Mouse (Mus musculus) heart, postnatal 0 days (tissue): ENCODE measurements around the gene Fgf10. TPM values are rescaled to one million over a fixed set of nuclear protein-coding genes. Genes with fewer than 3 reads are reported as not detected.

Experiments
- ATAC-seq: fragments of 200-750 bp; cut with Nextera tagmentation; 2 replicates; pipeline ENCODE4 v1.8.0; 2017; ENCODE audit warnings: low read depth, moderate number of reproducible peaks, moderate library complexity; ENCODE audit not compliant: insufficient read depth
- DNase-seq: peaks from one replicate; pipeline ENCODE4 v3.0.0-alpha.2; 2016; ENCODE audit warnings: low spot score
- H3K27ac ChIP-seq: fragments of 300-500 bp; sonication (generic); 2 replicates; pipeline ENCODE4 v1.5.1; 2014; ENCODE audit warnings: low read depth, mild to moderate bottlenecking
- H3K27me3 ChIP-seq: fragments of 300-500 bp; sonication (generic); 2 replicates; pipeline ENCODE4 v1.6.1; 2014; ENCODE audit warnings: low read length, mixed read lengths; ENCODE audit not compliant: control insufficient read depth, insufficient read depth
- H3K36me3 ChIP-seq: fragments of 300-500 bp; sonication (generic); replicated peaks from 2 replicates; pipeline ENCODE4 v1.6.1; 2014; ENCODE audit warnings: low read length, mixed read lengths; ENCODE audit not compliant: control insufficient read depth, insufficient read depth
- H3K4me1 ChIP-seq: fragments of 300-500 bp; sonication (generic); 2 replicates; pipeline ENCODE4 v1.6.1; 2014; ENCODE audit warnings: antibody characterized with exemption; ENCODE audit not compliant: control insufficient read depth, insufficient read depth
- H3K4me2 ChIP-seq: fragments of 300-500 bp; sonication (generic); 2 replicates; pipeline ENCODE4 v1.6.1; 2014; ENCODE audit warnings: low read depth, mild to moderate bottlenecking, low read length, moderate library complexity
- H3K4me3 ChIP-seq: fragments of 300-500 bp; sonication (generic); 2 replicates; pipeline ENCODE4 v1.5.1; 2014; ENCODE audit warnings: low read depth, low read length
- H3K9ac ChIP-seq: fragments of 300-500 bp; sonication (generic); replicated peaks from 2 replicates; pipeline ENCODE4 v1.6.1; 2014; ENCODE audit warnings: low read depth, low read length, mixed read lengths
- H3K9me3 ChIP-seq: fragments of 300-500 bp; sonication (generic); replicated peaks from 2 replicates; pipeline ENCODE4 v1.6.1; 2016; ENCODE audit warnings: low read length; ENCODE audit not compliant: control insufficient read depth
- CTCF ChIP-seq: IDR thresholded peaks from 2 replicates; pipeline ENCODE4 v1.5.1; 2016; ENCODE audit warnings: antibody characterized with exemption, control low read depth, low read depth
- EP300 ChIP-seq: IDR thresholded peaks from 2 replicates; pipeline ENCODE4 v1.6.1; 2016; ENCODE audit warnings: antibody characterized with exemption, low read depth
- WGBS: fragments of 180-500 bp; shearing (Covaris S2); extraction: QIAGEN DNeasy Blood & Tissue Kit; methylation state at CpG from one replicate; pipeline ENCODE4 v1.1.7; 2014; 5-methylcytosine and 5-hydroxymethylcytosine counted together
- polyA plus RNA-seq: library from polyadenylated mRNA; unstranded; fragments of >200 nt; fragmentation: Nextera tagmentation; extraction: Ambion mirVana; gene quantifications from 2 replicates; pipeline ENCODE4 v1.2.1, GENCODE M21; 2015
- total RNA-seq: library from RNA; depleted of rRNA; stranded (reverse); fragments of >200 nt; gene quantifications from 2 replicates; pipeline ENCODE4 v1.2.3, GENCODE M21; 2014; ENCODE audit warnings: low replicate concordance

Fgf10 gene
- total and polyA plus RNA-seq, 2 experiments from 2014 or later = 0.05 TPM; not detected in 1

DNA sequence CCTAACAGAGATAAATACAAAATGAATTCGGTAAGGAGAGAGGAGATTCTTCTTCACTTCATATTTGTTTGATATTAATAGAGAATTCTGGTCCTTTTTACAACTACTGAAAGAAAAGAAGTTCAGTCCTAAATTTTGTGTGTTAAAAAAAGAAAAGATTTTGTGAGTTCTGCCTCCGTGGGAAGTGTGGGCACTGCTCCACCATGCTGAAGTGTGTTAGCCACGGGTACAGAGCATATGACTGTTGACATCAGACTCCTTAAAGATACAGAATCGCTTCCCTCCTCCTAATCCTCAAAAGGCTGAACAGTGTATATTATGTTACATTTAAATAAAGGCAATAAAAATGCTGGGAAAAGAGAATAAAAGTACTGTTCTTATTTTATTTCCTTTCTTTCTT is 122.2 kb downstream of the Fgf10 start:
- Histone ChIP-seq H3K27ac (no peak overlapping the region), H3K4me3 (no peak overlapping the region), H3K9ac (no peak overlapping the region), H3K4me2 (no peak overlapping the region), H3K9me3 (no peaks in the 10 kb centered on the region), H3K27me3 (no peaks in the 10 kb centered on the region), H3K4me1 (no peaks in the 10 kb centered on the region), H3K36me3 (no peaks in the 10 kb centered on the region)
- 46% methylated on average over 4 of the region's 4 CpGs for WGBS
- TF ChIP-seq CTCF (no peak), EP300 (no peak)
- ATAC-seq (no peak), DNase-seq (no peak)

DNA sequence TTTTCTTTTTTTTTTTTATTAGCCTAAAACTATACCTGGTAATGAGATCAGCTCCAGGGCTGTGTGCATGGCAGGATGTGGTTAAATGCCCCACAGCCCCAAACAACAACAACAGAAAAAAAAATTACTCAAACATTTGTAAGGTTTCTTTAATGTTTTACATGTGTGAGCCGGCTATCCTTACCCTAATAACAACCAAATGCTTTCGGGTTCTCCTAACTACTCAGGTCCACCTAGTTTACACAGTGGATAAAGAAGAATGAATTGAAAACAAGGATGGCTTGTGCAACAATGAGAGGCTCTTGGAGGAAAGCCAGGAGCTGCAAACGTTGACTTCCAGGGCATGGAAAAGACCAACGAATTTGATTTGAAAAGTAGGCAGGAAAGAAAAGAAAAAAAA is 122.6 kb downstream of the Fgf10 start:
- H3K27me3 ChIP-seq = no peaks in the 10 kb centered on the region
- H3K4me2 ChIP-seq = no peak overlapping the region
- no peaks in the 10 kb centered on the region for H3K4me1 ChIP-seq
- no peak for ATAC-seq
- DNase-seq = no peak
- H3K36me3 ChIP-seq = no peaks in the 10 kb centered on the region
- 36% methylated on average over 4 of the region's 4 CpGs for WGBS
- TF ChIP-seq CTCF (no peak), EP300 (no peak)
- no peaks in the 10 kb centered on the region for H3K9me3 ChIP-seq
- no peak overlapping the region for H3K9ac ChIP-seq
- no peak overlapping the region for H3K27ac ChIP-seq
- no peak overlapping the region for H3K4me3 ChIP-seq

DNA sequence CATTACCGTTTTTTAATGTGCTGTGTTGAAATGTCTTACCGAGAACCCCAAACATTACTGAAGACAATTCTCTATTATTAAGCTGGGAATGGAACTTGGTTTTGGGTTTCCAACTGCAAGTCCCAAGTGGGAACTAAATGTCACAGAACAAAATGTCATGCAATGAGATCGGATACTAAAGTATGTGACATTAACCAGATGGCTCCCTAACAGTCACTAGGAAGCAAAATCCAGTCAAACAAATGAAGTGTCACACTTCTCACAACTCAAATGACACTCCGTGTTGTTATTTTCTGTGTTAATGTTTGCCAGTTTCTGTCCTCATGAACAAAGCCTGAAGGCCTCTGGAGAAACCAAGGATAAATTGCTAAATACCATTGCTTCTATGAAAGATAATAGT is 130.6 kb downstream of the Fgf10 start:
- Histone ChIP-seq H3K9me3 (no peaks in the 10 kb centered on the region), H3K4me2 (no peak overlapping the region), H3K9ac (no peak overlapping the region), H3K27ac (no peak overlapping the region), H3K36me3 (no peaks in the 10 kb centered on the region), H3K4me3 (no peak overlapping the region), H3K27me3 (no peaks in the 10 kb centered on the region), H3K4me1 (no peaks in the 10 kb centered on the region)
- 47% methylated on average over 4 of the region's 4 CpGs for WGBS
- TF ChIP-seq EP300 (no peak), CTCF (no peak)
- ATAC-seq = no peak
- DNase-seq = peak; percentile 17

DNA sequence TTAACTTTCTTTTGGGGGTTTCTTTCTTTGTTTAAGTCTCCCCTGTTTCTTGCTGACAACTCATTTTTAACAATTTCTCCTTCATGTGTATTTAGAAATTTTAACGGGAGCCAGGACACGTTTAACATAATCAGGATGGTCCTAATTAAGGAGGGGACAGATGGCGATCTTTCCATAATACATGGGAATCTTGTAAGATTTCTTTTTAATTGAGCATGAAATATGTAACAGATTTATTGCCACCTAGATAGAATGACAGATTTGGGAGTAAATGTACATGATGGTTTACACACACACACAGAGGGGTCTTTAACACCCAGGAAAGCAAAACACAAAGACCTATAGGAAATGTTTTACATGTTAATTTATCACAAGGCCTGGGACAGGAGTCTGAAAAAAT is 137.1 kb downstream of the Fgf10 start:
- WGBS = 82% methylated on average over 3 of the region's 3 CpGs
- Histone ChIP-seq H3K4me1 (no peaks in the 10 kb centered on the region), H3K27ac (no peak overlapping the region), H3K4me3 (no peak overlapping the region), H3K4me2 (no peak overlapping the region), H3K9ac (no peak overlapping the region), H3K36me3 (no peaks in the 10 kb centered on the region), H3K27me3 (no peaks in the 10 kb centered on the region), H3K9me3 (no peaks in the 10 kb centered on the region)
- no peak for ATAC-seq
- DNase-seq = no peak
- TF ChIP-seq CTCF (no peak), EP300 (no peak)

DNA sequence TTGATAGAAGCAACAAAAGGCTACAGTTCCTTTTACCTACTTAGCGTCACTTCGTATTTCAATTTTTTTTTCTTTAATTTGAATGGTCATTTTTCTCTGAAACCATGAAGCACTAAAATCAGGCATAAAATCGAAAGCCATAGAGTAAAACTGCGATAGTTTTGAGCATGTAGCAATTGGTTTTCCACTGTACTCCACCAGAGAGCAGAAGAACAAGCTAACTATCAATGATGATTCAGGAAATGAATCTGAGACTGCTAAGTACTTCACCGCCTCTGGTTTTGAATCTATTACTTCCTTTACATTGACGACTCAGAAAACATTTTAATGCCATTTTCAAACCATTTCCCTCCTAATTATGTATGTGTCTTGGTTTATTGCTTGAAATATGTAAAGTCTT is 150.2 kb downstream of the Fgf10 start:
- Histone ChIP-seq H3K36me3 (no peaks in the 10 kb centered on the region), H3K9me3 (no peaks in the 10 kb centered on the region), H3K4me1 (no peaks in the 10 kb centered on the region), H3K4me2 (no peak overlapping the region), H3K27ac (no peak overlapping the region), H3K9ac (no peak overlapping the region), H3K4me3 (no peak overlapping the region), H3K27me3 (no peaks in the 10 kb centered on the region)
- DNase-seq (no peak), ATAC-seq (no peak)
- TF ChIP-seq EP300 (no peak), CTCF (no peak)
- WGBS = 85% methylated on average over 6 of the region's 6 CpGs

DNA sequence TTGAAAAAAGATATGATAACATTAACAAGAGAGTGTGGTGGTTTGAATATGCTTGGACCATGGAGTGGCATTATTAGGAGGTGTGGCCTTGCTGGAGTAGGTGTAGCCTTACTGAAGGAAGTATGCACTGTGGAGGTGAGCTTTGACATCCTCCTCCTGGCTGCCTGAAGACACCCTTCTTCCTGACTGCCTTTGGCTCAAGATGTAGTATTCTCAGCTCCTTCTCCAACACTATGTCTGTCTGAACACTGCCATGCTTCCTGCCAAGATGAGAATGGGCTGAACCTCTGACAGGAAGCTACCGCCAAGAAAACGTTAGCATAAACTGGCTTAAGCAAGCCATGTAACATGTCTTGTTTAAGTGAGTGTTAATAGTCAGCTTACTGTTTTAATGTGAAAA is 153.5 kb downstream of the Fgf10 start:
- Histone ChIP-seq H3K9ac (no peak overlapping the region), H3K4me1 (no peaks in the 10 kb centered on the region), H3K4me2 (no peak overlapping the region), H3K27ac (no peak overlapping the region), H3K4me3 (no peak overlapping the region), H3K27me3 (no peaks in the 10 kb centered on the region), H3K9me3 (no peaks in the 10 kb centered on the region), H3K36me3 (no peaks in the 10 kb centered on the region)
- DNase-seq = no peak
- no peak for TF ChIP-seq EP300
- no peak for TF ChIP-seq CTCF
- 73% methylated on average over 2 of the region's 2 CpGs for WGBS
- no peak for ATAC-seq
